Mouse (Mus musculus) gastrocnemius, postnatal 4 days (tissue): ENCODE measurements at regions not wholly inside any gene's neighbourhood (a gene's known extent, or its start where the extent isn't known, plus 50 kb on each side); places are given as distances from the start of the nearest gene placed in this dataset.

Experiments
- DNase-seq, 2 experiments: peaks; one replicate each; pipeline ENCODE4 v3.0.0; 2021 to 2022; ENCODE audit warnings: low spot score in 2 of 2, mixed read lengths in 2 of 2

GRCm38 (mm10) chr12:107140957-107141595 is 347.4 kb upstream of the 3110018I06Rik start:
- DNase-seq: no peak

- DNase-seq: no peak
Observed at GRCm38 (mm10) chr12:107142226-107142625, 346.2 kb upstream of the 3110018I06Rik start.

- DNase-seq: no peak
Observed at GRCm38 (mm10) chr12:107146608-107147121, 341.8 kb upstream of the 3110018I06Rik start.

- no peak for DNase-seq
Observed at GRCm38 (mm10) chr12:107148451-107148850, 340.0 kb upstream of the 3110018I06Rik start.

- no peak for DNase-seq
Observed at GRCm38 (mm10) chr12:107151089-107151488, 337.3 kb upstream of the 3110018I06Rik start.

GRCm38 (mm10) chr12:107154668-107155067 is 333.8 kb upstream of the 3110018I06Rik start:
- DNase-seq: no peak

- no peak for DNase-seq
Observed at GRCm38 (mm10) chr12:107156791-107157428, 331.5 kb upstream of the 3110018I06Rik start.

- no peak for DNase-seq
Observed at GRCm38 (mm10) chr12:107159126-107159525, 329.3 kb upstream of the 3110018I06Rik start.

GRCm38 (mm10) chr12:107160137-107160536 is 328.3 kb upstream of the 3110018I06Rik start:
- DNase-seq: no peak

GRCm38 (mm10) chr12:107160628-107161027 is 327.8 kb upstream of the 3110018I06Rik start:
- DNase-seq: no peak

- no peak for DNase-seq
Observed at GRCm38 (mm10) chr12:107170926-107171325, 317.5 kb upstream of the 3110018I06Rik start.

- no peak for DNase-seq
Observed at GRCm38 (mm10) chr12:107171676-107172075, 316.8 kb upstream of the 3110018I06Rik start.

- no peak for DNase-seq
Observed at GRCm38 (mm10) chr12:107178676-107179075, 309.8 kb upstream of the 3110018I06Rik start.

GRCm38 (mm10) chr12:107180501-107180900 is 307.9 kb upstream of the 3110018I06Rik start:
- DNase-seq: no peak

- no peak for DNase-seq
Observed at GRCm38 (mm10) chr12:107181291-107181690, 307.1 kb upstream of the 3110018I06Rik start.

GRCm38 (mm10) chr12:107182091-107182655 is 306.3 kb upstream of the 3110018I06Rik start:
- no peak for DNase-seq

GRCm38 (mm10) chr12:107183283-107183682 is 305.1 kb upstream of the 3110018I06Rik start:
- no peak for DNase-seq

GRCm38 (mm10) chr12:107184426-107184825 is 304.0 kb upstream of the 3110018I06Rik start:
- no peak for DNase-seq

GRCm38 (mm10) chr12:107186361-107186760 is 302.1 kb upstream of the 3110018I06Rik start:
- DNase-seq: no peak

- DNase-seq: no peak
Observed at GRCm38 (mm10) chr12:107188055-107188454, 300.4 kb upstream of the 3110018I06Rik start.

GRCm38 (mm10) chr12:107198389-107199018 is 289.9 kb upstream of the 3110018I06Rik start:
- DNase-seq: no peak

- DNase-seq: no peak
Observed at GRCm38 (mm10) chr12:107200903-107201302, 287.5 kb upstream of the 3110018I06Rik start.
